Mouse (Mus musculus) liver, embryonic 14.5 days (tissue): Measurements from ENCODE around the gene Ror1. TPM values are rescaled to one million over a fixed set of nuclear protein-coding genes. Genes with fewer than 3 reads are reported as not detected.

ENCODE experiments used
- ATAC-seq: fragments of 200-750 bp; cut with Nextera tagmentation; 2 replicates; pipeline ENCODE4 v1.8.0; 2017; ENCODE audit warnings: moderate number of reproducible peaks, mild to moderate bottlenecking, moderate library complexity; ENCODE audit not compliant: insufficient read depth
- DNase-seq, 3 experiments: peaks; one replicate each; pipeline ENCODE4 v3.0.0-alpha.2; 2012 to 2013; ENCODE audit warnings: low read depth in 3 of 3, low spot score in 3 of 3
- H3K27ac ChIP-seq: fragments of 300-500 bp; sonication (generic); 2 replicates; pipeline ENCODE4 v1.5.1; 2014; ENCODE audit warnings: moderate library complexity, mild to moderate bottlenecking, control low read depth, inconsistent platforms
- H3K27me3 ChIP-seq: fragments of 300-500 bp; sonication (generic); 2 replicates; pipeline ENCODE4 v1.6.1; 2014; ENCODE audit warnings: mild to moderate bottlenecking, low read length, moderate library complexity; ENCODE audit not compliant: control insufficient read depth, insufficient read depth
- H3K36me3 ChIP-seq: fragments of 300-500 bp; sonication (generic); replicated peaks from 2 replicates; pipeline ENCODE4 v1.6.1; 2014; ENCODE audit warnings: low read depth; ENCODE audit not compliant: control insufficient read depth, insufficient read depth
- H3K4me1 ChIP-seq, 2 experiments: fragments of 200-500 bp in 1 of 2; fragments of 300-500 bp in 1 of 2; sonication (generic) in 1 of 2; replicated peaks; 2 replicates each; pipeline ENCODE4 v1.6.1; 2012 to 2014; ENCODE audit warnings: antibody characterized with exemption in 1 of 2, inconsistent platforms in 1 of 2, low read length in 1 of 2; ENCODE audit not compliant: control insufficient read depth in 2 of 2, insufficient read depth in 2 of 2
- H3K4me2 ChIP-seq: fragments of 300-500 bp; sonication (generic); 2 replicates; pipeline ENCODE4 v1.6.1; 2014; ENCODE audit warnings: low read depth, mild to moderate bottlenecking, control low read depth, moderate library complexity
- H3K4me3 ChIP-seq, 2 experiments: fragments of 200-500 bp in 1 of 2; fragments of 300-500 bp in 1 of 2; sonication (generic) in 1 of 2; 2 replicates each; pipeline ENCODE4 v1.5.1; 2012 to 2014; ENCODE audit warnings: low read depth in 2 of 2, low read length in 2 of 2, mild to moderate bottlenecking in 2 of 2, control low read depth in 1 of 2, inconsistent platforms in 1 of 2, moderate library complexity in 1 of 2; ENCODE audit not compliant: insufficient read depth in 1 of 2
- H3K9ac ChIP-seq: fragments of 300-500 bp; sonication (generic); replicated peaks from 2 replicates; pipeline ENCODE4 v1.6.1; 2014; ENCODE audit warnings: mild to moderate bottlenecking, control low read depth, moderate library complexity
- H3K9me3 ChIP-seq: fragments of 300-500 bp; sonication (generic); 2 replicates; pipeline ENCODE4 v1.6.1; 2016; ENCODE audit warnings: low read length, mixed read lengths; ENCODE audit not compliant: control insufficient read depth
- CTCF ChIP-seq: IDR thresholded peaks from 2 replicates; pipeline ENCODE4 v1.5.1; 2016; ENCODE audit warnings: antibody characterized with exemption, low read depth, control low read depth
- EP300 ChIP-seq: IDR thresholded peaks from 2 replicates; pipeline ENCODE4 v1.6.1; 2016; ENCODE audit warnings: antibody characterized with exemption, low read depth
- WGBS: fragments of 180-500 bp; shearing (Covaris S2); extraction: QIAGEN DNeasy Blood & Tissue Kit; methylation state at CpG from one replicate; pipeline ENCODE4 v1.1.7; 2014; ENCODE audit not compliant: insufficient replicate concordance; 5-methylcytosine and 5-hydroxymethylcytosine counted together
- polyA plus RNA-seq, 2 experiments: library from polyadenylated mRNA; depleted of rRNA in 1 of 2; stranded (reverse) in 1 of 2; unstranded in 1 of 2; fragments of >200 nt; fragmentation: Nextera tagmentation in 1 of 2; extraction: Ambion mirVana in 1 of 2; gene quantifications; 2 replicates each; pipeline versions ENCODE4 v1.2.1 to v1.2.3; 2012 to 2014

Ror1 gene
- polyA plus RNA-seq, 2 experiments: 0.08 to 0.23 TPM

GRCm38 (mm10) chr4:100393374-100394061, 297.9 kb downstream of the Ror1 start:
- no peak for ATAC-seq
- Histone ChIP-seq H3K36me3 (no peaks in the 10 kb centered on the region), H3K27ac (no peak overlapping the region), H3K27me3 (no peaks in the 10 kb centered on the region), H3K4me2 (no peak overlapping the region), H3K4me1 (no peaks in the 10 kb centered on the region), H3K9me3 (no peaks in the 10 kb centered on the region), H3K4me3 (no peak overlapping the region), H3K9ac (no peak overlapping the region)
- TF ChIP-seq CTCF: no peak
- 68% methylated on average over 12 of the region's 12 CpGs for WGBS
- no peak for DNase-seq

- no peak overlapping the region for H3K4me3 ChIP-seq
- no peaks in the 10 kb centered on the region for H3K4me1 ChIP-seq
- no peak overlapping the region for H3K9ac ChIP-seq
- no peaks in the 10 kb centered on the region for H3K27me3 ChIP-seq
- no peak for DNase-seq
- H3K27ac ChIP-seq: no peak overlapping the region
- WGBS: 67% methylated on average over 4 of the region's 4 CpGs
- no peaks in the 10 kb centered on the region for H3K36me3 ChIP-seq
- H3K9me3 ChIP-seq: no peaks in the 10 kb centered on the region
- ATAC-seq: no peak
- TF ChIP-seq EP300 (no peak), CTCF (no peak)
- H3K4me2 ChIP-seq: no peak overlapping the region
Observed at GRCm38 (mm10) chr4:100395407-100395806, 299.8 kb downstream of the Ror1 start.

- Histone ChIP-seq H3K4me3 (no peak overlapping the region), H3K27ac (no peak overlapping the region), H3K4me1 (0 out of 4 replicates have a peak, but pooled peaks cover 0 to 2% of the 10 kb centered on the region in 2 experiments), H3K9ac (no peak overlapping the region), H3K36me3 (no peaks in the 10 kb centered on the region), H3K9me3 (no peaks in the 10 kb centered on the region), H3K4me2 (no peak overlapping the region), H3K27me3 (no peaks in the 10 kb centered on the region)
- TF ChIP-seq CTCF (no peak), EP300 (no peak)
- 32% methylated on average over 3 of the region's 3 CpGs for WGBS
- ATAC-seq: no peak
- no peak for DNase-seq
Observed at GRCm38 (mm10) chr4:100398079-100398478, 302.5 kb downstream of the Ror1 start.

GRCm38 (mm10) chr4:100401078-100401477, 305.5 kb downstream of the Ror1 start:
- Histone ChIP-seq H3K4me1 (0 out of 4 replicates have a peak, but pooled peaks cover 0 to 2% of the 10 kb centered on the region in 2 experiments), H3K27me3 (no peaks in the 10 kb centered on the region), H3K27ac (no peak overlapping the region), H3K9ac (no peak overlapping the region), H3K4me2 (no peak overlapping the region), H3K4me3 (no peak overlapping the region), H3K36me3 (no peaks in the 10 kb centered on the region), H3K9me3 (no peaks in the 10 kb centered on the region)
- no peak for ATAC-seq
- no peak for DNase-seq
- 25% methylated on average over 3 of the region's 3 CpGs for WGBS
- TF ChIP-seq CTCF (no peak), EP300 (no peak)

- WGBS: 58% methylated on average over 14 of the region's 14 CpGs
- Histone ChIP-seq H3K9ac (no peak overlapping the region), H3K27ac (no peak overlapping the region), H3K9me3 (no peaks in the 10 kb centered on the region), H3K4me2 (no peak overlapping the region), H3K4me1 (0 out of 4 replicates have a peak, but pooled peaks cover 0 to 2% of the 10 kb centered on the region in 2 experiments), H3K4me3 (no peak overlapping the region), H3K27me3 (no peaks in the 10 kb centered on the region), H3K36me3 (no peaks in the 10 kb centered on the region)
- no peak for ATAC-seq
- DNase-seq: no peak
- TF ChIP-seq CTCF (no peak), EP300 (no peak)
Observed at GRCm38 (mm10) chr4:100401581-100402470, 306.2 kb downstream of the Ror1 start.
